Mouse (Mus musculus): ENCODE data around the gene Arsj.

DNA sequence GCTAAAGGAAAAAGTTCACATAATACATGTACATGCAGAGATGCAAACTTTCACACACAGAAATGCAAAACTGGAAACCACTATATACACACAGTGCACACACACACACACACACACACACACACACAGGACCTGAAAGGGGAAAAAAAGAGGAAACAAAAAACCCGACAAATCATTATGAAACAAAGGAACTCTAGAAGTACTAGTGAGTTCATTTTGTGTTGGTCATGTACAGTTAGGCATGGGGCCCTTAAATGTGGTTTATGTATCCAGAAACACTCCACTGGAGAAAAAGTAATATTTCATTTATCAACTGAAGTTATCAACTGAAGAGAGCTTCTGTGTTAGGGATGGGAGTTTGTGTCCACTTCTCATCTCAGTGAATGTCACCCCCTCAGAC is 10.2 kb downstream of the Arsj start:
- TF ChIP-seq CHD2 (IDR thresholded peaks at IDR 0.05; ENCODE audit: low read depth, low read length), result no peak
- no peak for TF ChIP-seq HCFC1 (IDR thresholded peaks at IDR 0.05; ENCODE audit: borderline replicate concordance, insufficient read depth, low read length)
- no peak for TF ChIP-seq ZNF384 (IDR thresholded peaks at IDR 0.05; ENCODE audit: low read depth, low read length)
